Mouse (Mus musculus) megakaryocyte-erythroid progenitor cell, adult 5-6 weeks (primary cell): Measurements from ENCODE around the gene Ankrd10. TPM values are rescaled to one million over a fixed set of nuclear protein-coding genes. Genes with fewer than 3 reads are reported as not detected.

ENCODE experiments used
- ATAC-seq: replicated peaks from 2 replicates; pipeline ENCODE4 v1.8.0; 2016; ENCODE audit warnings: mild to moderate bottlenecking, inconsistent platforms; ENCODE audit not compliant: severe bottlenecking, poor library complexity, low FRiP score, low TSS enrichment
- total RNA-seq, 2 experiments: library from RNA; stranded (forward) in 1 of 2; stranded (reverse) in 1 of 2; fragments of 200-1000, 215-1000 nt in 1 of 2; fragments of >200 nt in 1 of 2; fragmentation: Nextera tagmentation in 1 of 2; gene quantifications; 2 replicates each; pipeline ENCODE4 v1.2.3; 2014 to 2017

The Ankrd10 gene
- total RNA-seq, 2 experiments from 2014 or later: 43.0 to 75.0 TPM

- no peak for ATAC-seq
Observed at GRCm38 (mm10) chr8:11564721-11565120, 70.8 kb downstream of the Ankrd10 start.

GRCm38 (mm10) chr8:11564236-11564635 is 71.3 kb downstream of the Ankrd10 start:
- ATAC-seq: no peak

Other genes starting within 250 kb of the Ankrd10 start
- gene Rab20, start 157.0 kb downstream of the Ankrd10 start, total RNA-seq (2014; fragmentation: Nextera tagmentation): 0.35 TPM in 1 of 2 replicates, not detected in the other
- not detected in 2 replicates for gene Rab20, start 157.0 kb downstream of the Ankrd10 start, total RNA-seq (2017)
- gene Naxd, start 138.3 kb downstream of the Ankrd10 start, total RNA-seq (2014; fragmentation: Nextera tagmentation): 27.5 and 63.2 TPM in 2 replicates
- 35.5 and 46.5 TPM in 2 replicates for gene Naxd, start 138.3 kb downstream of the Ankrd10 start, total RNA-seq (2017)
- 41.0 and 77.9 TPM in 2 replicates for gene Cars2, start 85.0 kb downstream of the Ankrd10 start, total RNA-seq (2014; fragmentation: Nextera tagmentation)
- gene Cars2, start 85.0 kb downstream of the Ankrd10 start, total RNA-seq (2017): 38.7 and 41.7 TPM in 2 replicates
- gene Ing1, start 80.2 kb downstream of the Ankrd10 start, total RNA-seq (2014; fragmentation: Nextera tagmentation): 27.3 and 32.6 TPM in 2 replicates
- 48.1 and 71.3 TPM in 2 replicates for gene Ing1, start 80.2 kb downstream of the Ankrd10 start, total RNA-seq (2017)
- gene 1700016D06Rik, start 65.3 kb upstream of the Ankrd10 start, total RNA-seq (2014; fragmentation: Nextera tagmentation): not detected in 2 replicates
- not detected in 2 replicates for gene 1700016D06Rik, start 65.3 kb upstream of the Ankrd10 start, total RNA-seq (2017)
- gene Arhgef7, start 92.0 kb upstream of the Ankrd10 start, total RNA-seq (2014; fragmentation: Nextera tagmentation): 27.2 and 28.2 TPM in 2 replicates
- 10.7 and 52.1 TPM in 2 replicates for gene Arhgef7, start 92.0 kb upstream of the Ankrd10 start, total RNA-seq (2017)
- not detected in 2 replicates for gene Tex29, start 204.7 kb upstream of the Ankrd10 start, total RNA-seq (2014; fragmentation: Nextera tagmentation)
- gene Tex29, start 204.7 kb upstream of the Ankrd10 start, total RNA-seq (2017): not detected in 2 replicates